Mouse (Mus musculus): ENCODE measurements around the gene Plcd1. TPM values are rescaled to one million over a fixed set of nuclear protein-coding genes. Genes with fewer than 3 reads are reported as not detected.

The Plcd1 gene
- polyA plus RNA-seq (2014; fragmentation: Nextera tagmentation; extraction: Ambion mirVana) = 22.1 and 30.3 TPM in 2 replicates

DNA sequence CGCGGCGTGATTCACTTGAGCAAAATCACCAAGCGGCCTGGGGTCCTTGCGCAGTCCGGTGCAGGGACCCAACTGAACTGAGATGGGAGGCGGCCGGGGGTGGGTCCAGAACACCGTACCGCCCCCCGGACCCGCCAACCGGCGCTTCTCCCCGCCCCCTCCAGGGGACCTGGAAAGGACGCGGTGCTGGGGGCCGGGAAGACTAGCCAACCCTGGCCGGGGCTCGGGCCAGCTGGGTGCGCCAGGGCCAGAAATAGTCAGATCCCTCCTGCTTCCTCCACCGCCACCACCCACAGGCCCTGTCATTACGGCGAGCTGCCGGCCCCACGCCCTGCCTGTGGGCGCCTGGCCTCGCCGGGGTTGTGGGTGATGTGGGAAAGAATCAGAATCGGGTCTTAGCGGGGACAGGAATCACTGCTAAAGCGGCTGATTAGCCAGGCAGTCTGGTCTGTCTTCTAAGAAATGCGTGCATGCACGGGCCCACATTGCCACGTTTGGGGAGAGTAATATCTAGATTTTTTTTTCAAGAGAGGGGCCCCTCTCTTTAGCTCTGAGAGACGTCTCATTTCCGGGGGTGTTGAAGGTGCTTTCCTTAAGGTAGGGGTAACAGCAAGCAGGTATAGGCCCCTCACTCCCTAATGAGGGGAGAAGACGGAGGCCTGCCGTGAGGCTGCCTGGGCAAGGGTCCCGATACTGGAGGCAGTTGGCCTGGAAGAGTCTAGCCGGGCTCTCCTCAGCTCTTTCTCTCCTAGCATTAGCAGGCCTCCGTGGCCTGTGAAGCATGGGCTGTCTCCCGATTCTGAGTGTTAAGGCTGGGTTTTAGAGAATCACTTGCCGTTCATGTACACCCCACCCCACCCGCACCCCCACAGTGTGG, at the start of gene Plcd1:
Plcd1 (minus strand) TSS at position 84 of the 877 bp plus-strand sequence.
- Histone ChIP-seq H3K9ac (ENCODE audit: low read length) (peak within 1 kb of the TSS; percentile 60), H3K4me3 (ENCODE audit: low read depth, low read length) (peak within 1 kb of the TSS; percentile 64), H3K4me2 (ENCODE audit: low read length) (peak within 1 kb of the TSS; percentile 63), H3K27ac (ENCODE audit: low read depth) (peak within 1 kb of the TSS; percentile 62; the same call in 1 of the 2 replicates), H3K9me3 (ENCODE audit: control insufficient read depth, low read length) (no peaks in the 10 kb centered on the region), H3K4me1 (replicated peaks; ENCODE audit: control insufficient read depth, insufficient read depth, low read length) (peaks cover 5% of the 10 kb centered on the region), H3K36me3 (ENCODE audit: control insufficient read depth, insufficient read depth, low read length) (no peaks in the 10 kb centered on the region), H3K27me3 (replicated peaks; ENCODE audit: control insufficient read depth, insufficient read depth, low read length) (no peaks in the 10 kb centered on the region)
- WGBS = 12% methylated on average over 45 of the region's 45 CpGs
- ATAC-seq (replicated peaks; ENCODE audit: low FRiP score, low TSS enrichment, low read depth) (peak; percentile 74), DNase-seq (ENCODE audit: low spot score) (peak; percentile 82)

DNA sequence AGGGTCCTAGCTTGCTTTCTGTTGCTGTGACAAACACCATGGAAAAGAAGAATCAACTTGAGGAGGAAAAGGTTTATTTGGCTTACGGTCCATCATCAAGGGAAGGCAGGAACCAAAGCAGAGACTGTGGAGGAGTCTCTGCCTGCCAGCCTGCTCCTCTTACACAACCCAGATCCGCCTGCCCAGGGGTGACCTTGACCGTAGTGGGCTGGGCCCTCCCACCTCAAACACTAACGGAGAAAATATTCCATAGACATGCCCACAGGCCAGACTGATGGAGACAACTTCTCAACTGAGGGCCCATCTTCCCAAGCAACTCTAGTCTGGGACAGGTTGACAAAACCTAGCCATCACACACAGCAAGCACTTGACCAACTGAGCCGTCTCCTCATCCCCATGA, 48.8 kb upstream of the Plcd1 start:
- Histone ChIP-seq H3K4me1 (replicated peaks; ENCODE audit: control insufficient read depth, insufficient read depth, low read length) (no peaks in the 10 kb centered on the region), H3K27ac (ENCODE audit: low read depth) (no peak overlapping the region), H3K27me3 (replicated peaks; ENCODE audit: control insufficient read depth, insufficient read depth, low read length) (no peaks in the 10 kb centered on the region), H3K4me3 (ENCODE audit: low read depth, low read length) (no peak overlapping the region), H3K9ac (ENCODE audit: low read length) (no peak overlapping the region), H3K9me3 (ENCODE audit: control insufficient read depth, low read length) (no peaks in the 10 kb centered on the region), H3K36me3 (ENCODE audit: control insufficient read depth, insufficient read depth, low read length) (no peaks in the 10 kb centered on the region), H3K4me2 (ENCODE audit: low read length) (no peak overlapping the region)
- DNase-seq (ENCODE audit: low spot score) = no peak
- ATAC-seq (replicated peaks; ENCODE audit: low FRiP score, low TSS enrichment, low read depth) = no peak
- WGBS = 61% methylated on average over 5 of the region's 5 CpGs

DNA sequence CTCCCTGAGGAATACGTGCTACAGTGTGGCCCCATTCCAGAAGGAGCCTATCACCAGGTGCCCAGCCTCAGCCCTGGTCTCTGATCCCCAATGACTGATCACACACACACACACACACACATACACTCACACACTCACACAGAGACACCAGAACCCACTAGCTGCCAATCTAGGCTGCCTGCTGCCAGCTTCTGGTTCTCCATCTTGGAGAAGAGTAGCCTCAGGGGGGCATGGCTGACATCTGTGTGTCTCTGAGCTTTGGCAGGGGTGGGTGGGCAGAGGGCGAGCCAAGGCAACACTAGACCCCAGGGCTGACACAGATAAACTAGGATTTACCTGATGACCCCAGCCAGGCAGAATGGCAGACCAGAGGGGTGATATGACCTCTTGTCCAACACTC, 45.5 kb upstream of the Plcd1 start:
- ATAC-seq (replicated peaks; ENCODE audit: low FRiP score, low TSS enrichment, low read depth) (no peak), DNase-seq (ENCODE audit: low spot score) (no peak)
- WGBS = 75% methylated on average over 2 of the region's 2 CpGs
- Histone ChIP-seq H3K36me3 (ENCODE audit: control insufficient read depth, insufficient read depth, low read length) (no peaks in the 10 kb centered on the region), H3K4me3 (ENCODE audit: low read depth, low read length) (no peak overlapping the region), H3K4me2 (ENCODE audit: low read length) (no peak overlapping the region), H3K27me3 (replicated peaks; ENCODE audit: control insufficient read depth, insufficient read depth, low read length) (no peaks in the 10 kb centered on the region), H3K9ac (ENCODE audit: low read length) (no peak overlapping the region), H3K4me1 (replicated peaks; ENCODE audit: control insufficient read depth, insufficient read depth, low read length) (no peaks in the 10 kb centered on the region), H3K27ac (ENCODE audit: low read depth) (no peak overlapping the region), H3K9me3 (ENCODE audit: control insufficient read depth, low read length) (no peaks in the 10 kb centered on the region)

DNA sequence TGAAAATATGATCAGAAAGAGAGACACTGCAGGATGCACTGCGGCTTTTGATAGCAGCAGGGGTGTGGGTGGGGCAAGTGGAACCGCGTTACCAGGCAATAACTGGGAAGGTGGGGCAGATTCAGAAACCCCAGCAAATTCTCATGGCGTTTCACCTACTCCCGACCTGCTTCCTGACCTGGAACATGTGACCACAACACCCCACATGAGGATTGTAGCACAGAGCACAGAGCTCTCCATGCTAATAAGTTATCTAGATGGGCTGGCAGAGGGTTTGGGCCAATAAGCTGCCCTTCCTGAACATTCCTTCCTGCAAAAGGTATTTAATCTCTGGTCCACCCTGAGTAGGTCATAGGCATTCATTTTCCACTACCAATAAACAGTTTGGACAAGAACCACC, 37.4 kb upstream of the Plcd1 start:
- no peak overlapping the region for H3K4me2 ChIP-seq (ENCODE audit: low read length)
- WGBS = 26% methylated on average over 5 of the region's 5 CpGs
- H3K27me3 ChIP-seq (replicated peaks; ENCODE audit: control insufficient read depth, insufficient read depth, low read length) = no peaks in the 10 kb centered on the region
- 0 out of 2 replicates have a peak, but pooled peaks cover 6% of the 10 kb centered on the region for H3K4me1 ChIP-seq (replicated peaks; ENCODE audit: control insufficient read depth, insufficient read depth, low read length)
- H3K27ac ChIP-seq (ENCODE audit: low read depth) = no peak overlapping the region
- H3K36me3 ChIP-seq (ENCODE audit: control insufficient read depth, insufficient read depth, low read length) = no peaks in the 10 kb centered on the region
- H3K4me3 ChIP-seq (ENCODE audit: low read depth, low read length) = no peak overlapping the region
- H3K9ac ChIP-seq (ENCODE audit: low read length) = no peak overlapping the region
- no peaks in the 10 kb centered on the region for H3K9me3 ChIP-seq (ENCODE audit: control insufficient read depth, low read length)
- DNase-seq (ENCODE audit: low spot score) = no peak
- no peak for ATAC-seq (replicated peaks; ENCODE audit: low FRiP score, low TSS enrichment, low read depth)

DNA sequence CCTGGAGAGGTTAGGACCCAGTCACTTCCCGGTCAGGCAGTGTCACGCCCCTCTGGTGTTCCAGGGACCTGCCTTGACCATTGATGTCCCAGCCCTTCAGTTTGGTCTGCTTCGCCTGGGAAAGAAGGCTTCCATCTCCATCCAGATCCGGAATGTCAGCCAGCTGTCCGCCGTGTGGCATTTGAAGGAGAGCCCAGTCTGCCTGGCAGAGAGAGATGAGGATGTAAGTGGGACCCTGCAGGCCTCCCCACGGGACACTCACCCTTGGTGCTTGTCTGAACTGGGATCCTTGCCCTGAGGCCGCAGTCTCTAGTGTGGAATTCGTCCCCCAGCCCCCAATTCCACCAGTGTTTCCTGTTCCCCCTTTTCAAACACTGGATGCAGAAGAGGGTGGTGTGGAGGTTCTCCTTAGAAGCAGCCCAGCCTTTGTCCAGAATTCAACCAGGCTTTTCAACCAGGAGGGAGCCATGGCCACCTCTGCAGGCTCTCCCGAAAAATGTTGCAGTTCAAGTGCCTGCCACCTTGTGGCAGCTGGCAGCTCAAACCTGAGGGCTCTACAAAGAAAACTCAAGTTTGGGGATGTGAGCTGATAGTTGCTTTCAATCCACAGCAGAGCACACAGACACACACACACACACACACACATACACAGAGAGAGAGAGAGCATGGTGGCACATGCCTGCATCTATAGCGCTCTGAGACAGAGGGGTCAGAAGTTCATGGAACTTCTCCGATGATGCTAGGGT, 35.3 kb upstream of the Plcd1 start:
- ATAC-seq (replicated peaks; ENCODE audit: low FRiP score, low TSS enrichment, low read depth) (no peak), DNase-seq (ENCODE audit: low spot score) (no peak)
- H3K4me2 ChIP-seq (ENCODE audit: low read length) = no peak overlapping the region
- H3K9me3 ChIP-seq (ENCODE audit: control insufficient read depth, low read length) = no peaks in the 10 kb centered on the region
- H3K4me3 ChIP-seq (ENCODE audit: low read depth, low read length) = no peak overlapping the region
- H3K9ac ChIP-seq (ENCODE audit: low read length) = no peak overlapping the region
- whole genome bisulfite sequencing = 78% methylated on average over 12 of the region's 12 CpGs
- 0 out of 2 replicates have a peak, but pooled peaks cover 6% of the 10 kb centered on the region for H3K4me1 ChIP-seq (replicated peaks; ENCODE audit: control insufficient read depth, insufficient read depth, low read length)
- H3K36me3 ChIP-seq (ENCODE audit: control insufficient read depth, insufficient read depth, low read length) = no peaks in the 10 kb centered on the region
- no peak overlapping the region for H3K27ac ChIP-seq (ENCODE audit: low read depth)
- no peaks in the 10 kb centered on the region for H3K27me3 ChIP-seq (replicated peaks; ENCODE audit: control insufficient read depth, insufficient read depth, low read length)

DNA sequence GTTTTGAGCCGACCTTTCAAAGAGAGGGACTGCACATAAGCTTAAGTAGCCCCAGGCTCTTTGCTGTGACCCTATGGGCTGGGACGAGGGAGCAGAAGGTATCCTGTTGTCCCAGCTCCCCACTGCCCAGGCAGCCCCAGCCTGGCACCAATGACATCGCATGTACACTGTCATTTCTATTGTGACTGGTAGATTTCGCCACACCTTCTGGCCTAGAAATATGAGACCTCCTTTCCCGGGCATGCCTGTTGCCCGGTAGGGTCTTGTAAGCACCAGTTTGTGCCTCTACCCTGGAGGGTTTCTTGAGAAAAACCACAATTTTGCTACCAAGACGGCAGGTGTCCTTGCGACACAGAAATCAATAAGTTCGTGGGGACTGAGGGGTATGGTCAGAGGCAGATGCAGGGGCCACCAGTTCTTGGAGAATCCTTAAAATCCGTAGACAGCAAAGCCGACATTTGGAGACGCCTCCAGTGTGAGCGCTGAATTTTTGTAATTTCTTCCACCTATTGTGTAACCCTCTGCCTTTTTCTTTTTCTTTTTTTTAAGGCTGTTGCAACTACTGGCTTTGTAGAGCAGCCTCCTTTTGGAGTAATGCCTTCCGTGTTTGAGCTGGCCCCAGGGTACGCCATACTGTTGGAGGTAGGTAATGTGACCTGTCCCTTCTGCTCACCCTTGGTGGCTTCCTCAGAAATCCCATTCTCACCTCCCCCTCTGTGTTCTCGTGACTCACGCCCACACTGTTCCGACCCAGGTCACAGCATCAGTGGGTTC, 29.5 kb upstream of the Plcd1 start:
- DNase-seq (ENCODE audit: low spot score) = no peak
- Histone ChIP-seq H3K36me3 (ENCODE audit: control insufficient read depth, insufficient read depth, low read length) (no peaks in the 10 kb centered on the region), H3K27ac (ENCODE audit: low read depth) (no peak overlapping the region), H3K4me3 (ENCODE audit: low read depth, low read length) (no peak overlapping the region), H3K4me1 (replicated peaks; ENCODE audit: control insufficient read depth, insufficient read depth, low read length) (no peaks in the 10 kb centered on the region), H3K9ac (ENCODE audit: low read length) (no peak overlapping the region), H3K27me3 (replicated peaks; ENCODE audit: control insufficient read depth, insufficient read depth, low read length) (no peaks in the 10 kb centered on the region), H3K4me2 (ENCODE audit: low read length) (no peak overlapping the region), H3K9me3 (ENCODE audit: control insufficient read depth, low read length) (no peaks in the 10 kb centered on the region)
- 87% methylated on average over 18 of the region's 18 CpGs for WGBS
- no peak for ATAC-seq (replicated peaks; ENCODE audit: low FRiP score, low TSS enrichment, low read depth)

DNA sequence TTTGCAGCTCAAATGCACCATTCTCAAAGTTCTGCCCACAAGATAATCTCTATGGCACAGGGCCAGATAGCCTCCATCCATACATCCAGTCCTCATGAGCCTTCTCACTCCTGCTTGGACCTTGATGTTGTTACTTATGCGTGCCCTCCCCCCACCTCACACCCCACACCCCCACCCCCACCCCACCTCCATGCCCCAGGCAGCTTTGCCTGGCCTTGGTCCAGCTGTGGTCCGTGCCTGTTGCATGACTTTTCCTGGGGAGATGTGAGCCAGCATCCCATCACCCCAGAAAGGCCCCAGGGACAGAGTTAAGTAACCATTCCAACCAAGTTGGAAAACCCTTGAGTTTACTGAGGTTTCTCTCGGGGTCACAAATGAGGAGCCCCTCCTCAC, 26.9 kb upstream of the Plcd1 start:
- ATAC-seq (replicated peaks; ENCODE audit: low FRiP score, low TSS enrichment, low read depth) = no peak

DNA sequence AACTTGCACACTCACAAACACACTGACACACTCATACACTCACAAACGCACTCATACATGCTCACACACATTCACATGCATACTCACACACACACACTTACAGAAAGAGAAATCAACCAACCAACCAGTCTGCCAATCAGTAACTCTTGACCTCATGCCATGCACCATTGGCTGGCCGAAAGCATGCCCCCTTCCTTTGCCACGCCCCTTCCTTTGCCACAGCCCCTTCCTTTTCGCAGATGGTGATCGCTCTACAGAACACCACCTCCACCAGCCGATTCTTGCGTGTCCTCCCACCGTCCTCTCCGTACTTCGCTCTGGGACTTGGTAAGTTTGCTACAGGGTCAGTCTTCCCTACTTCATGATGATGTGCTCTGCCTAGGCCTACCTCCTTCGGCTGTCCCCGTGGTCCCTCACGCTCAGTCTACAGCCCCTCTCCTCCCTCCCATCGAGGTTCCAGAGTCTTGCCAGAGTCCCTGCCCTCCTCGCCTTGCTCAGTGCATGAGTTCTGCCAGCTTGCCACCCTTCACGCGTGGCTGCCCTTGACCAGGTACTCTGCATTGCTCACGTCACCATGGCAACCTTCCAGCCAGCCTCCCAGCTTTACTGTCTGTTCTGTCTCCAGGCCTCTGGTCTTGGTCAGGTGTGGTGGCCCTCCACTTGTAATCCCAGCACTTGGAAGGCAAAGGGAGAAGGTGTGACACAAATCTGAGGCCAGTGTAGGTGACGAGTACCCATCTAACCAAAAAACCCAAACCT, 26.3 kb upstream of the Plcd1 start:
- Histone ChIP-seq H3K9ac (ENCODE audit: low read length) (no peak overlapping the region), H3K4me1 (replicated peaks; ENCODE audit: control insufficient read depth, insufficient read depth, low read length) (no peaks in the 10 kb centered on the region), H3K4me2 (ENCODE audit: low read length) (no peak overlapping the region), H3K4me3 (ENCODE audit: low read depth, low read length) (no peak overlapping the region), H3K36me3 (ENCODE audit: control insufficient read depth, insufficient read depth, low read length) (no peaks in the 10 kb centered on the region), H3K27ac (ENCODE audit: low read depth) (no peak overlapping the region), H3K27me3 (replicated peaks; ENCODE audit: control insufficient read depth, insufficient read depth, low read length) (no peaks in the 10 kb centered on the region), H3K9me3 (ENCODE audit: control insufficient read depth, low read length) (no peaks in the 10 kb centered on the region)
- whole genome bisulfite sequencing = 88% methylated on average over 19 of the region's 19 CpGs
- DNase-seq (ENCODE audit: low spot score) (no peak), ATAC-seq (replicated peaks; ENCODE audit: low FRiP score, low TSS enrichment, low read depth) (no peak)

More for the DNA sequence above, 26.9 kb upstream of the Plcd1 start:
- Histone ChIP-seq H3K9me3 (ENCODE audit: control insufficient read depth, low read length) (no peaks in the 10 kb centered on the region), H3K27me3 (replicated peaks; ENCODE audit: control insufficient read depth, insufficient read depth, low read length) (no peaks in the 10 kb centered on the region), H3K4me3 (ENCODE audit: low read depth, low read length) (no peak overlapping the region), H3K36me3 (ENCODE audit: control insufficient read depth, insufficient read depth, low read length) (no peaks in the 10 kb centered on the region), H3K9ac (ENCODE audit: low read length) (no peak overlapping the region), H3K4me1 (replicated peaks; ENCODE audit: control insufficient read depth, insufficient read depth, low read length) (no peaks in the 10 kb centered on the region), H3K4me2 (ENCODE audit: low read length) (no peak overlapping the region), H3K27ac (ENCODE audit: low read depth) (no peak overlapping the region)
- 61% methylated on average over 3 of the region's 3 CpGs for WGBS
- no peak for DNase-seq (ENCODE audit: low spot score)

Data from intestine, embryonic 14.5 days (tissue).